Mouse (Mus musculus) forebrain, embryonic 10.5 days (tissue): ENCODE measurements at regions not wholly inside any gene's neighbourhood (a gene's known extent, or its start where the extent isn't known, plus 50 kb on each side); places are given as distances from the start of the nearest gene placed in this dataset.
A peak's percentile ranks its signal among the peaks of the same experiment; 100 is the strongest.
"Not testable (repeated sequence)": the region's sequence is repeated elsewhere in the genome, so short reads cannot be mapped to it uniquely, and the experiment has no call there.

Source experiments
- DNase-seq: peaks from one replicate; pipeline ENCODE4 v3.0.0-alpha.2; 2017; ENCODE audit warnings: low spot score; ENCODE audit errors: extremely low spot score
- H3K27ac ChIP-seq: fragments of 300-500 bp; sonication (generic); 2 replicates; pipeline ENCODE4 v1.5.1; 2016; ENCODE audit warnings: mild to moderate bottlenecking
- H3K27me3 ChIP-seq: fragments of 300-500 bp; sonication (generic); 2 replicates; pipeline ENCODE4 v1.6.1; 2016; ENCODE audit warnings: mild to moderate bottlenecking; ENCODE audit not compliant: poor library complexity, severe bottlenecking
- H3K36me3 ChIP-seq: fragments of 300-500 bp; sonication (generic); replicated peaks from 2 replicates; pipeline ENCODE4 v1.6.1; 2016; ENCODE audit warnings: mild to moderate bottlenecking, moderate library complexity
- H3K4me1 ChIP-seq: fragments of 300-500 bp; sonication (generic); 2 replicates; pipeline ENCODE4 v1.6.1; 2016
- H3K4me3 ChIP-seq: fragments of 300-500 bp; sonication (generic); 2 replicates; pipeline ENCODE4 v1.5.1; 2016; ENCODE audit warnings: mild to moderate bottlenecking, moderate library complexity
- H3K9me3 ChIP-seq: fragments of 300-500 bp; sonication (generic); 2 replicates; pipeline ENCODE4 v1.6.1; 2016; ENCODE audit warnings: mild to moderate bottlenecking, moderate library complexity
- WGBS: fragments of 180-500 bp; shearing (Covaris S2); methylation state at CpG from one replicate; pipeline ENCODE4 v1.1.7; 2016; 5-methylcytosine and 5-hydroxymethylcytosine counted together

DNA sequence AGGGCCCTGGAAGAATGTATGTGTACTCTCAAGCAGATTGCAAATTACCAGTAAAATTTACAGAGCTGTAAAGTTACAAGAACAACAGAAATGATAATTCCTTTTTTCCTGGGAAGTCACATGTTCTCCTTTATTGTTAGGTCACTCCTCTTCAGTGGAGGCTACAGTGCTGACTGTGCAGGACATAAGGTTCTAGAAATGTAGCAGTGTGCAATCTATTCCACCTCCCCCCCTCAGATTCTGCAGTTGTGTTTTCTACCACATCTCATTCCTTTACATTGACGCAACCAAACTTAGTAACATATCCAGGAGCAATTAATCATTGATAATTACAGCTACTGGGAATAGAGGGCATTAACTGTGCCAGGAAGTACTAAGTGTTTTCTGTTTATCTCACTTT, 385.3 kb upstream of the Tnc start:
- Histone ChIP-seq H3K36me3 (no peaks in the 10 kb centered on the region), H3K27me3 (no peaks in the 10 kb centered on the region), H3K4me3 (no peak overlapping the region), H3K4me1 (no peaks in the 10 kb centered on the region), H3K27ac (no peak overlapping the region), H3K9me3 (no peaks in the 10 kb centered on the region)
- no peak for DNase-seq
- 95% methylated on average over 1 of the region's 1 CpGs for WGBS

DNA sequence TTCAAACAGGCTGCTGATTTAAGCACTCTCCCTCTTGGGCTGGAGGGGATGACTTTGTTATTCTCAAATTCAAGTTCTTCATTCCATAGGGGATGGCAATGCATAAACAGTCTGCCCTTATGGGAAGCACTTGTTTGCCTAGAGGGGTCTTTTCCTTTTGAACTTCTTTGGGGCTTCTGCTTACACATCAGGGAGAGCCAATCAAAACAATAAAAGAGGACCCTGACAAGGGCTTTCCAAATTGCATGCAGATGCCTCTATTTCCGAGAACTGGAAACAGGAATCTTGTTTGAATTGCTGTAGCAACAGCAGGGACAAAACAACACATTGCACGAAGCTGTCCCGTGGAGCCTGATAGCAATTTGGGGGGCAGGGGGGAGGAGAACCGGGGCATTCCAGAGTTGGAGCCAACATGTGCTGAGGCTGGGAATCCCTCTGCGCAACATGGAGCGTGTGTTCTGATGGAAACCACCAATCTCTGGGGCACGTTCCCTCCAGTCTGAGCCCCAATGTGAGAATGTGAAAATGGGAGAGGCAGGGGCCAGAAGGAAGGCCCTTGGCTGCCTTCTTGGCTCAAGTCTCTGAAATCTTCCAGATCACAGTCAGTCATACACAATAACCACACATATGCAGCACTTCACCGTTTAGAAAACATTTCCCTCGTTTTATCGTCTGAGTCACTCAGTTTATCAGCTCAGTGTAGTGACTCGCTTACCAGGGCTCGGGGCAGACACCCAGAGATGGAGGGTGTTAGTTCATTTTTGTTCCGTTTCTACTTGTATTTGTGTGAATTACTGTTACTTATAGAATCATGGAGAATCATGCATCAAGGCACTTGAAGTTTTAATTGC, 391.2 kb upstream of the Tnc start:
- H3K27me3 ChIP-seq = no peaks in the 10 kb centered on the region
- 70% methylated on average over 13 of the region's 13 CpGs for WGBS
- H3K9me3 ChIP-seq = no peaks in the 10 kb centered on the region
- H3K27ac ChIP-seq = peak overlapping the region; percentile 62; the same call in 1 of the 2 replicates
- H3K4me3 ChIP-seq = no peak overlapping the region
- peaks cover 12% of the 10 kb centered on the region for H3K4me1 ChIP-seq
- DNase-seq = peak; percentile 55
- H3K36me3 ChIP-seq = no peaks in the 10 kb centered on the region

DNA sequence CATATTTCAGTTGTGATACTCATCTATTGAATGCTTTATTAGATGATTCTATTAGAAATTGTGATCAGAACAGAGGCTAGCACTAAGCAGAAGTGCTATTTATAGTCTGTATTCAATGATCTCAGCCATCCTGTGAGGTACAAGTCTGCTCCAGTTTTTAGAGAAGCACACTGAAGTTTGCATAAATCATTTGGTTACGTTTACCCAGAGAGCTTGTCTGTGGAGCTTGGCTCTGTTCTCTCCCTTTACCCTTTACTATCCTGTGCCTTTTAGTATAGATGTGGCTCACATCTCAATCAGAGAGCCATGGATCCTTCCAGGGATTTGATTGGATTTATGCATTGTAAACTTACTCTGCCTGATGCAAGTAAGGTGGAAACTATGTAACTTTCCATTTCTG, 404.6 kb upstream of the Tnc start:
- no peaks in the 10 kb centered on the region for H3K4me1 ChIP-seq
- H3K27me3 ChIP-seq = no peaks in the 10 kb centered on the region
- DNase-seq = no peak
- H3K9me3 ChIP-seq = no peaks in the 10 kb centered on the region
- no peak overlapping the region for H3K27ac ChIP-seq
- H3K4me3 ChIP-seq = no peak overlapping the region
- no peaks in the 10 kb centered on the region for H3K36me3 ChIP-seq
- 81% methylated on average over 1 of the region's 1 CpGs for WGBS

DNA sequence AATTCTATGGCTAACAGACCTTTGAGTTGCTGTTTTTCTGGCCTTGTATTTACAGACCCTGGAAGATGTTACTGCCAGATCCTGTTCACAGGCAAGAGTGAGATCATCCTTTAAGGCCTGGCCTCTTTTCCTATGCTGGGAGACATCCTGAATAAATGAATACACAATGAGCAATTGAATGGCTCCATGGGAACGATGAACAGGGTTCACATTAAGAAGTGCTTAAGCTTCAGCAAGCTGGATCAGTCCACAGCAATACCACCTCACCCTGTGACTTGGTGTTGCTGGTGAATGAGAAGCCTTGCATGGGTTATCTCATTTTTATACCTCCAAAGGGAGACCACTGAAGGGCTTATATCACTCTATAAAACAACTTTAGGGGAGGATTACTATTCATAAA, 405.1 kb upstream of the Tnc start:
- WGBS = 58% methylated on average over 1 of the region's 1 CpGs
- Histone ChIP-seq H3K36me3 (no peaks in the 10 kb centered on the region), H3K4me3 (no peak overlapping the region), H3K9me3 (no peaks in the 10 kb centered on the region), H3K4me1 (no peaks in the 10 kb centered on the region), H3K27ac (no peak overlapping the region), H3K27me3 (no peaks in the 10 kb centered on the region)
- DNase-seq = no peak

DNA sequence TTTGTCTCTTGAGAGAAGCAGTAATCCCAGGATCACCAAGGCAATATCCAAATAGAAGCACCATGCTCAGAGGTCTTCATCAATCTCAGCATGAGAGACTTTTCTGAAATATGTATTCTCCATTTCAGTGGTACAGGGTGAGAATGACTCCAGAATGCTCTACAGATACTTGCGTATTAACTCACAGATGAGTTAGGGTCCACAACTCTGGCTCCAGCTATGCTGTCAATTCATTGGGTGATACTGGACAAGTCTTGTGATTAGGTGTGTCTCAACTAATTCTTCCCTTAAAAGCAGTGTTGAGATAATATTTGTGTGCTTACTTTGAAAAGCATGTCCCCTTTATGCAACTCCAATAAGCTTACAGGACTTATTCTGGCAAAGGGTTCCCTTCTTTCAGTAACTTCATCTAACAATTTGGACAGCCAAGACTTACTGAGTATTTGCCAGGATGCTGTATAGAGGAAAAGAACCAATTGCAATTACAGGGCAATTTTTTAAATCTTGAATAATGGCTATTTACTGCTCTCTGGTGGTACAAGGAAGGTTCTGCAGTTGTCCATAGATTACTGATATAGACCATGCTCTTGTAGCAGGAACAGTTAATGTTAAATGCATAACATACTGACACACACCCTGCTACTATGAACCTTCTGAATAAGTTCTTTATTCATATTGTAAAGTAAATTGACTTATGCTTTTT, 445.6 kb upstream of the Tnc start:
- Histone ChIP-seq H3K4me3 (no peak overlapping the region), H3K27ac (no peak overlapping the region), H3K4me1 (no peaks in the 10 kb centered on the region), H3K27me3 (no peaks in the 10 kb centered on the region), H3K9me3 (no peaks in the 10 kb centered on the region), H3K36me3 (no peaks in the 10 kb centered on the region)
- WGBS = 96% methylated on average over 1 of the region's 1 CpGs
- DNase-seq = no peak

DNA sequence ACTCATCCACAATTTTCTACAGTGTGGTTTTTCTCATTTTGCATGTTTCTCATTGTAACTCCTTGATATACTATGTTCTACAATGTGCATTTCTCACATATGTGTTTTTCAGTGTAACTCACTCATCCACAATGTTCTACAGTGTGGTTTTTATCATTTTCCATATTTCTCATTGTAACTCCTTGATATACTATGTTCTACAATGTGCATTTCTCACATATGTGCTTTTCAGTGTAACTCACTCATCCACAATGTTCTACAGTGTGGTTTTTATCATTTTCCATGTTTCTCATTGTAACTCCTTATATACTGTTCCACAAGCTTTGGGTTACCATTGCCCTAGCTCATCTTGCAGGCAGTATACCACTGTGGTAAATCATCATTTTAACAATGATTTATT, 450.9 kb upstream of the Tnc start:
- not testable (repeated sequence) for H3K4me3 ChIP-seq, H3K27ac ChIP-seq, H3K27me3 ChIP-seq, H3K36me3 ChIP-seq, H3K4me1 ChIP-seq, H3K9me3 ChIP-seq
- DNase-seq = peak; percentile 15

DNA sequence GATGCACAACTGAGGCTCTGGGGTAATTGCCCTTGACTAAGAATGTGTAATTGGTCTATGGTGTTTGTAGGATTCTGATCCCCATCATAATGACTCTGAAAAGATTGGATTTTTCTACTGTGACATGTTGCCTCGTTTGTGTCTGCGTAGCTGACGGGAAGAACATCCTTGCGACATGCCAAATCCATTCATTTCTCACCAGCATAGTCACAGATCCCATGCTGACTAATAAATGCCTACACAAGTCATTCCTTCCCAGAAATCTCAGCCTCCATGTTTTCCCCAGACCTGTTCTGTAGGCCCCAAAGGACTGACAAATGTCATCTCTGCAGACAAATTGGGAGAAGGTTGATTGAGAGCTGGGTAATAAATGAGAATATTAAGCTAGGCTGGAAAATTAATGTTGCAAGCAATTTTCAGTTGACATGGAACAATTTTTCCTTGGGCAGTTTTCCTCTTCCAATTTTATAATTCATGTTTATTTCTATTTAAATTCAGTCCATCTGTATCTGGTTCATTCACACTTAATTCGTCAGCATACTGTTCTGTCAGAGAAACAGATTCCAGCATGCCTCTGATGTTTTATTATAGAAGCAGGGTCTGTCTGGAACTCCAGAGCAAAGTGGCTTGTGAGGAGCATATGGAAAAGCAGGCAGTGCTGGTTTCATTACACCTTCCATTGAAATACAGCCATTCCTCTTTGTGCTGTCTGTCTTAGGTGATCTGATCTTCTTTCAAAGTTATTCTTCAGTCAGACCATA, 454.0 kb upstream of the Tnc start:
- no peaks in the 10 kb centered on the region for H3K9me3 ChIP-seq
- WGBS = 90% methylated on average over 5 of the region's 5 CpGs
- no peaks in the 10 kb centered on the region for H3K4me1 ChIP-seq
- H3K27me3 ChIP-seq = no peaks in the 10 kb centered on the region
- no peak for DNase-seq
- H3K36me3 ChIP-seq = no peaks in the 10 kb centered on the region
- no peak overlapping the region for H3K4me3 ChIP-seq
- no peak overlapping the region for H3K27ac ChIP-seq

DNA sequence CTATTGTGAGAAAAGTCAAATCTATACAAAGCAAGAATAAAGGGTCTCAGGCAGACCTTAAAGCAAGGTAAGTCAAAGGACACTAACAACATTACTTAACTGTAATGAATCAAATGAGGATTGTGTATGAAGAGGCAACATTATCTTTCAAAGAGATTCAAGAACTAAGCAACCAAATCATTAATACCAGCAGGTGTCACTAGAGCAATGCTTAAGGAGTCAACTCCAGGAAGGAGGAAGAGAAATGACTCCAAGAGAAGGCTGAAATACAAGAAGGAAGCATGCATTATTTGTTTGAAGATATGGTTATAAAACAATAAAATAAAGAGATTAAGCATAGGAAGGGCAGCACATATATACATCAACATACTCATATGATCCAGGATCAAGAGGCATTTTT, 475.1 kb upstream of the Tnc start:
- H3K4me3 ChIP-seq = no peak overlapping the region
- no peaks in the 10 kb centered on the region for H3K9me3 ChIP-seq
- H3K27ac ChIP-seq = no peak overlapping the region
- DNase-seq = no peak
- no peaks in the 10 kb centered on the region for H3K27me3 ChIP-seq
- no peaks in the 10 kb centered on the region for H3K36me3 ChIP-seq
- no peaks in the 10 kb centered on the region for H3K4me1 ChIP-seq

DNA sequence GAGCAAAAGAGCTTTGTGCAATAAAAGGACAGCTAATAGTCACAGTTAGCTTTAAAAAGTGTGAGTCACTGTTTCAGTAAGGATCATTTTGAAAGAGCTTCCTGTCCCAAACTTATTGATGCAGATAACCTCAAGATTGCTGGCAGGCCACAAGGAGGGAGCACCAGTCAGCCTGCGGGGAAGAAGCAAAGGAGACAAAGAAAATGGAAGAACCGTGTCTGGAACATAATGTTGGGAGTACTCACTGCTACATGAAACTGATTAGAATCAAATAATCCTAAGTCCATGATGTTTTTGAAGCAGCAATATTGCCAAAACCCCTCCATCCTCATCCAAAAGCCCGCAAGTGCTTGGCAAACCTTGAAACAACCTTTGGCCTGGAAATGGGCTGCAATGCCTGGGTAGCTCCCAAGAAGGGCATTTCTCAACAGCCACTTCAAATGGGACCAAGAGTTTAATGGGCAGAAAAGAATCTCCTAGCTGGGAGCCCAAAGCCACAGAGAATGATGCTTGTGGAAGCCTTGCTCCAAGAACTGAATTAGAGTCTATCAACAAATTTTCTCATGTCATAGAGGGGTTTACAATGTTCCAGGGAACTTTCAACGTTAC, 481.0 kb upstream of the Tnc start:
- H3K27ac ChIP-seq = no peak overlapping the region
- no peak overlapping the region for H3K4me3 ChIP-seq
- no peaks in the 10 kb centered on the region for H3K4me1 ChIP-seq
- no peak for DNase-seq
- no peaks in the 10 kb centered on the region for H3K9me3 ChIP-seq
- no peaks in the 10 kb centered on the region for H3K27me3 ChIP-seq
- no peaks in the 10 kb centered on the region for H3K36me3 ChIP-seq
- 90% methylated on average over 4 of the region's 4 CpGs for WGBS

DNA sequence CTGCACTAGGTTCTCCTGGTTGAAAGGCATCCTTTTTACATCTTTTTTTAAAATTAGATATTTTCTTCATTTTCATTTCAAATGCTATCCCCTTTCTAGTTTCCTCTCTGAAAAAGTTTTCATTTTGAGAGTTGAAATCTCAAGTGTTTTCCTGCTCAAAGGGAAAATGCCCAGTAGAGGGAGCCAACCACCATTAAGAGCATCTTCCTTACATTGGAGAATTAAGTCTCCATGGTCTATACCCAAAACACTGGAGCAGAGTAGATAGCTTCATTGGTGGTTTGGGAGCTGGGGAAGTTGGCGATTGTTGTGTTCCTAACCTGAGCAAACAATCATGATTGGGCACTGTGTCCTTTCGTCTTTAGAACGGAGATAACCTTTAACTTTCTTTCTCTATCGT, 483.8 kb upstream of the Tnc start:
- H3K27ac ChIP-seq = no peak overlapping the region
- 78% methylated on average over 4 of the region's 4 CpGs for WGBS
- DNase-seq = no peak

DNA sequence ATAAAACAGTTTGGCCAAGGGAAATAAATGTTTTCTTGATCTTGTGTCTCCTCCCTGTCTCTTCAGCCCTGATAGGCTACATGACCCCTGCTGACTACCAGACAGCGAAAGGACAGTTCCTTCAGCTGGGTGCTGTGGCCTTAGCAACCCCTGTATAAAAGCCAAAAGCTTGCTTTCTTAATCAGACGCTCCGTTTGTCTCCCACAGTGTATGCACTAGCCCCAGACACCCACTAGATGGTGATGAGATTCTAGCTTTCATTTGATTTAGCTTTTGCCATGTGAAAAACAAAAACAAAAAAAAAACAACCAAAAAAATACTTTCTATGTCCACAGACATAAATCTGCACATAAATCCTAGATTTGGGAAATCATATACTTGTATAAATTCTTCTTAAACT, 486.2 kb upstream of the Tnc start:
- 36% methylated on average over 3 of the region's 3 CpGs for WGBS
- Histone ChIP-seq H3K4me1 (peaks cover 11% of the 10 kb centered on the region), H3K36me3 (no peaks in the 10 kb centered on the region), H3K9me3 (no peaks in the 10 kb centered on the region), H3K27ac (no peak overlapping the region), H3K4me3 (no peak overlapping the region), H3K27me3 (no peaks in the 10 kb centered on the region)
- no peak for DNase-seq

More for the DNA sequence above, 483.8 kb upstream of the Tnc start:
- Histone ChIP-seq H3K27me3 (no peaks in the 10 kb centered on the region), H3K4me3 (no peak overlapping the region), H3K4me1 (peaks cover 1% of the 10 kb centered on the region), H3K9me3 (no peaks in the 10 kb centered on the region), H3K36me3 (no peaks in the 10 kb centered on the region)

DNA sequence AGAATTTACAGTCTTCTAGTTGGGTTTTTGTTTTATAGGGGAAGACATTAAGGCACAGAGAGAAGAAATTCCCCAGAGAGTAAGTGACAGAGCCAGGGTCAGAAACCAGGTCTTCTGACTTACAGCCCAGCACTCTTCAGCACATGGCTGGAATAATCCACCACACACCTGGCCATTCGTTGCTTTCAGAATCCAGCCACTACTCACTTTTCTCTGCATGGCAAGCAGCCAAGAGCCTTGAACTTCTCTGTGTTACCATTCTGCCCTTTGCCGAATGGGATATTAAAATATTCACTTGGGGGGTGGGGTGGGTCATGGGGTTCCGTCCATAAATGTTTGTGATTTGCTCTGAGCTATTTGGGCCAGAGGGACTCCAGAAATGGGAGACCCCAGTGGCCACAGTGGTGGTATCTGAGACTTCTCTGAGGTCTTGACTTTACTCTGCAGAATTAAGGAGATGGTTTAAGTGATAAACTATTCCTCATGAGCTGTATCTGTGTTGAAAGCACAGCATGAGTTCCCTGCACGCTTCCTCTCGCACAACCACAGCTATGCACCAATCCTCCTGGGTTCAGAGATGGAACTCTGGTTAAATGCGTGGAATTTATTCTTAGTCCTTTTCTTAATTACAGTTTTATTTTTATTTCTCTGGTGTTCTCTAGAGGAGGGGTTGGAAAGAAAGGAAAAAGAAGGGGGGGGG, 488.9 kb upstream of the Tnc start:
- Histone ChIP-seq H3K4me3 (no peak overlapping the region), H3K27ac (no peak overlapping the region), H3K27me3 (no peaks in the 10 kb centered on the region), H3K36me3 (no peaks in the 10 kb centered on the region), H3K9me3 (no peaks in the 10 kb centered on the region), H3K4me1 (peaks cover 11% of the 10 kb centered on the region)
- DNase-seq = no peak
- WGBS = 82% methylated on average over 6 of the region's 6 CpGs
